Mouse (Mus musculus) liver, embryonic 14.5 days (tissue): ENCODE results near the gene Casp2.

ENCODE experiments used
- CTCF ChIP-seq: IDR thresholded peaks from 2 replicates; pipeline ENCODE4 v1.5.1; 2016; ENCODE audit warnings: antibody characterized with exemption, low read depth, control low read depth
- EP300 ChIP-seq: IDR thresholded peaks from 2 replicates; pipeline ENCODE4 v1.6.1; 2016; ENCODE audit warnings: antibody characterized with exemption, low read depth

- TF ChIP-seq CTCF (no peak), EP300 (no peak)
Measured at GRCm38 (mm10) chr6:42324067-42324481, 59.3 kb downstream of the Casp2 start.
